Mouse (Mus musculus) thymus, postnatal 25 days (tissue): ENCODE measurements at regions not wholly inside any gene's neighbourhood (a gene's known extent, or its start where the extent isn't known, plus 50 kb on each side); places are given as distances from the start of the nearest gene placed in this dataset.

Experiments used
- DNase-seq: peaks from one replicate; pipeline ENCODE4 v3.0.0; 2022

DNA sequence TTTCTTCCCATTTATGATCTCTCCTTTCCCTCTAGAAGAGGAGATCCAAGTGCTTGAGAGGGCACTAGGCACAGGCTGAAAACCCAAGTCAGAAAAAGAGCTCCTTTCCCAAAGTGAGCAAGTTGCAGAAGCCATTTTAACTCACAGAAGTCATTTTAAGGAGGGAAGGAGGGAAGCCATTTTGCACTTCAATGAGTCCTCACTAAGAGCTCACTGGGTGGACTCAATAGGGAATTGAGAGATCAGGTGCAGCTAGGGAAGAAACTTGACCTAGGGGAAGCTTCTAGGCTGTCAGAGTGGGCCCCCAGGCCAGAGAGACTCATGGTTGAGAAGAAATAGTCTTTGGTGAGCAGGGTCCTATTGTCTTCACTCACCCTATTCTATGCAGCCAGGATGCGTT is 363.5 kb upstream of the Nrp1 start:
- DNase-seq = no peak

DNA sequence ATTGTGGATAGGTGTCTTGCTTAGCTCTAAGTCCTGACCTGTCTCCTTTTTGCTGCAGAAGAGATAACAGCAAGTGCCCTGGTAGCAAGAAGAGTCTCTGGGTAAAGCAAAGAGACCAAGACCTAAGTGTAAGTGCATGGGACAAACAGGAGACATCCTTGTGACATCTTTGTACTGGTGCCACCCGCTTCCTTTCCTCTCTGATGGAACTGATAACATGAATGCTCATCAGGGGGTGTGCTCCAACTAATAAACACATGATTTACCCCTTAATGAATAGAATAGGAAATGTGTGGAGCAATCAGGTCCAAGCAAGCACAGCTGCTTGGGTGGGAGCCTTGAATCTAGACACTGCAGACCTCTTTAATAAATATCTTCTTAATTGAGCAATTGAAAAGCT is 362.9 kb upstream of the Nrp1 start:
- no peak for DNase-seq

DNA sequence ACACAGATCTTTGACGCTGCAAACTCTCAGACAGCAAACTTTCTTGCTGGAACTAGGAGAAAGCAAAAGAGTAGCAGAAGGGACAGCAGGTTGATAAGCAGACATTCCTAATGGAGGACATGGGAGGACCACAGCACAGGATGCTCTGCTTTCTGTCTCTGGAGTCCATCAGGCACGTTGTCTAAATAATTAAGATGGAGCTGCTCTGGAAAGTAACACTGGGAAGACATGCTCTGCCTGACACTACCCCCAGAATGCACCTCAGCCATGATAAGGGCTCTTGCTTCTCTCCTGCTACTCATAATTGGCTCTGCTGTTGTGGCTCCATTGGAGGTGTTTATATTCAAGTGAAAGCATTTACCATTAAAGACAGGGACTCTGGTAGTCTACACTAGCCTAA is 356.0 kb upstream of the Nrp1 start:
- no peak for DNase-seq

DNA sequence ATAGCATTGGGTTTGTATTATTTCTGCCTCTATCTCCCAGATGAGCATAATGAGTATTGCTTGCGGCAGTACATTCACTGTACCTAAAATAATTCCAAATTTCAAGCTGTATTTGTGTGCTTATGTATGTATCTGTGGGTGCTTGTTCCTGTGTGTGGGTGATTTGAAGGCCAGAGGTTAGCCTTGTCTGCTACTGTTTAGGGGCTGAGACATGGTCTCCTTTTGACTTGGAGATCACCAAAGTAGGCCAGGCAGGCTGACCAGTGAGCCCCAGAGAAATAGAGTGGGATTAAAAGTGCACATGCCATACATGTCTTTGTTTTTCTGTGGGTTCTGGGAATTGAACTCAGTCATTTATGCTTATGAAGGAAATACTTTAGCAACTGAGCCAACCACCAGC is 355.6 kb upstream of the Nrp1 start:
- DNase-seq = no peak

DNA sequence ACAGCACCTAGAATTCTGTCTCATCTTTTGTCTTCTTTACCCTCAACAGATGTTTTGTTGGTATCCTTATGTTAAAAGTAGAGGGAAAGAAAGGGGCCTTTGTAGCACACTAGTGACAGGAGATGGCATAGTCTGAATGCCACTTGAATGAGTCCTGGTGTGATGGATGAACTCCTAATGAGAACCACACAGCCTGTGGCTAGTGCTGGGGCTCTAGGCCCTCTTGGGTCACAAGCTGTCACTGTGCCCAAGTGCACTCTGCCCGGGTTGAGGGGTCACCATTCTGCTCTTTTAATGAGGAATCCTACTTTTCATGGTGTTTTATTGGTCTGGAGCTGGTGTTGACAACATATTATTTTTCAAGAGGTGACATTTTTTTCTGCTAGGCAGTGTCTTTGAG is 355.0 kb upstream of the Nrp1 start:
- no peak for DNase-seq

DNA sequence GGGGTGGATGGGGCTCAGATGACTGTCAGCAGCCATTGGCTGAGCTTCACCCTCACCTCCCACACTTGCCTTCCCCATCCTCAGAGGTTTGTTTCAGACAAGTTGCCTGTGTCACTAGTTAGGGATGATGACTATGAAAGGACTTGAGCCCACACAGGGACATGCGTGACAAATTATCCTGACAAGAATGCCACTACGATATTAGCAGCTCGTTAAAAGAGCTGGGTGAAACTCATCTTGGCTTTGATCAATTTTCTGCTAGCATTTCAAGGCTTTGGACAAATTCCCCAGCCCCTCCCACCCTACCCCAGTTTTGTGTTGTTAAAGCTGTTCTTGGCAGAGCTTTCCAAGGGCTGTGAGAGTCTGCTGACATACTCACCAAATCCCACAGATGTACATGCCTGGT is 354.5 kb upstream of the Nrp1 start:
- DNase-seq = no peak

DNA sequence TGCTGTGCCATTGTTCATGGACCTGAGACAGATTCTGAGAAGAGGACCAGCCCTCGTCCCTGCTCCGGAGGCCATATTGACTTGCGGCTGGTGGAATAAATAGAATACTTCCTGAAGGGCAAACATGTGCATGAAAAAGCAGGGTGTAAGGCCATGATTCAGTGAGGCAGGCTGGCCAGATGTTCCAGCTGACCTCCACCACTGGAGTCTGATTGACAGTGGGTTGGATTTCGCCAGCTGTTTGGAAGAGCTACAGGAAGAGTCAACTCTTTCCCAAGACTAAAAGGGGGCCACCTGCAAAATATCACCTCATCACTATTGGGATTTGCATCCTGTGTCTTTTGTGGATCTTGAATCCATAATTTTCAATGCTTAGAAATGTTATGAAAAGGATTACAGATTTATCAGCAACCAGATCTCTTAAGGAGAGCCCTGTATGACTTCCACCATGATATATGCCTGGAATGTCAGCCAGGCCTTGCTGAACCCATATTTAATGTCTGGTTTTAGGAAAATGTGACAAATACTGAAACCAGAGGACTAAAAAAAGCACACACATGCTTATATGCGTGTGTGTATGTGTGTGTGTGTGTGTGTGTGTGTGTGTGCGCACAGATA is 348.9 kb upstream of the Nrp1 start:
- no peak for DNase-seq

DNA sequence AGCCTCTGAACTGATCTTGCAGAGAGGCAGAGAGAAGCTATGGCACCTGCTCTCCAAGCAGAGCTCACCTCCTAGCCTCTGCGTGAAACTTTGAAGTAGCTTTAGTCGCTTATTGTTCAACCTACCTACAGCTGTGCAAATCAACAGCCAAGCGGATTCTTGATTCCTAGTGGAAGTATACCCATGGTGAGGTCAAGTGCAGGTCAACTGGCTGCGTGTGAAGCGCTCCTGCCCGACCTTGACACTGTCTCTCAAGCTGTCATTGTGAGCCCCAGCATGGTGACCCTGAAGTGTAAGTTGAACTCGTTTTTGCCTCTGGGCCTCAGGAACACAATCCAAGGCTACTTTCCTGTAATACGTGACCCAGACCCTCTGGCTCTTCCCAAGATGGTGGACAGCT is 341.2 kb upstream of the Nrp1 start:
- no peak for DNase-seq

DNA sequence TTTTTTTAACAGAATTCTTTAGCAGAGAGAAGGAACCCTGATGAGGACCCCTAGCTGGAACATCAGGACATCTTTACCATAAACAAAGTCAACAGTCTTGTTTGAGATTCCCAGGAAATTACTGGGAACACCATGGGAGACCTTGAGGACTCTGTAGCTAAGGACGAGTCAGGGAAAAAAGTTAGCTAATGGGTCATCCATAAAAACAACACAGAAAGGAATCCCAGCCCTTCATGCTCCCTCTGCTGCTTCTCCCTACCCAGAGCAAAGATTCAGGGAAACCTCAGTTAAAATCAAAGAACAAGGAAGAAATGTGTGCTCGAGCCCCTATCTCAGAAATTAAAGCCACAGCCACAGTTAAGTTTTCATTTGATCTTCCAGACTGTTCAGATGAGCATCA is 334.7 kb upstream of the Nrp1 start:
- no peak for DNase-seq

DNA sequence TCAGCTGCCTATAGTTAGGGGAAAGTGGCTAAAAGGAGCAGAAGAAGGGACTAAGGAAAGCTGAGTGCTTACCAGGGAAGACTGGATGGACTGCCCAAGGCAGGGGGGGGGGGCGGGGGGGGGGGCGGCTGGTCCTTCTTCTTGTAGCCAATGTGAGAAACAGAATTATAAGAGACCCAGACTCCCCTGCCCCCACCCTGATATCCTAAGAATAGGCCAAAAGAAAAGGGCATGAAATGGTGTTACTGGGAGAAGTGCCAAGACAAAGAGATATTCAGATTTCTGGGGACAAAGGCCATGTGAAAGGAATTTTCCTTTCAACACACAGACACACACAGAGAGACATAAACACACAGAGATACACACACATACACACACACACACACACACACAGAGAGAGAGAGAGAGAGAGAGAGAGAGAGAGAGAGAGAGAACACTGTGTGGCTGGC is 333.6 kb upstream of the Nrp1 start:
- DNase-seq = no peak

DNA sequence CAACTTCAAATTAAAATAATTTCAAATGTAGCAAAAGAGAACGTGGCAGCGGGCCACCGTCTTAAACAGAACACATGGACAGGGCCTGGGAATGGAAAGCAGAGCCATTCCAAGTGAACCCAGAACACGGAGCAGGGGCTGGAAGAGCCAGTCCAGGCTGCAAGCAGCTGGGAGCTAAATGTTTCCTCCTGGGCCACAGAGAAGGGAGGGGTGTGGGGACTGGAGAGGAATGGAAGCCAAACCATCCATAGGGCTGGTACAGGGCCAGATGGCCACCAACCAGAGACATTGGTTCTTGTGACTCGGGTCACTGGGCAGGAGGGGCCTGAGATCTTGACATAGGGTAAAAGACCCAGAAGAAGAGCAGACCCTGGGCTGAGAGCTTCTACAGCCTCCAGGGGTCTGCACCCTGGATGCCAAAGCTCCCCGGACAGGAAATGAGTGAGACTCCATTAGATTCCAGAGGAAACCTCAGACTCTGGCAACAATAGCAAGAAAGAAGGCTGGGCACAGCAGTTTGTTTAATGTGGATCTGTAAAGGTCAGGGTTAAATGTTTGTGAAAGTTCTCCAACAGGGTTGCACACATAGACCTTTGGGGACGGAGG is 333.1 kb upstream of the Nrp1 start:
- no peak for DNase-seq

DNA sequence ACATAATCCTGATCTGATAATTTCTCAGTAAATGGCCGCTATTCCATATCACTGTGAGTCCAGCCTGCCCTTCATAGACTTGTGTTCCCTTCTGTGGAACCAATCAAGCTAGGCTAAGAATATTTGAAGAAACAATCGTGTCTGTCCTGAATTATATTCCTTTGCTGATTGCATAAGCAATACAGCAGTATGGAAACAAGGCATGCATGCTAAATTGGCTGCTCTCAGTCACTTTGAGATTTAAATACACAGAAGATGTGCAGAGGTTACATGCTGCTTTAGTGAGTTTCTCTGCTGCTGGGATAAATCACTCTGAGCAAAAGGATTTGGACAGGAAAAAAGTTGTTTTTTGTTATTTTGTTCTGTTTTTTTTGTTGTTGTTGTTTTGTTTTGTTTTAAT is 331.4 kb upstream of the Nrp1 start:
- DNase-seq = no peak

DNA sequence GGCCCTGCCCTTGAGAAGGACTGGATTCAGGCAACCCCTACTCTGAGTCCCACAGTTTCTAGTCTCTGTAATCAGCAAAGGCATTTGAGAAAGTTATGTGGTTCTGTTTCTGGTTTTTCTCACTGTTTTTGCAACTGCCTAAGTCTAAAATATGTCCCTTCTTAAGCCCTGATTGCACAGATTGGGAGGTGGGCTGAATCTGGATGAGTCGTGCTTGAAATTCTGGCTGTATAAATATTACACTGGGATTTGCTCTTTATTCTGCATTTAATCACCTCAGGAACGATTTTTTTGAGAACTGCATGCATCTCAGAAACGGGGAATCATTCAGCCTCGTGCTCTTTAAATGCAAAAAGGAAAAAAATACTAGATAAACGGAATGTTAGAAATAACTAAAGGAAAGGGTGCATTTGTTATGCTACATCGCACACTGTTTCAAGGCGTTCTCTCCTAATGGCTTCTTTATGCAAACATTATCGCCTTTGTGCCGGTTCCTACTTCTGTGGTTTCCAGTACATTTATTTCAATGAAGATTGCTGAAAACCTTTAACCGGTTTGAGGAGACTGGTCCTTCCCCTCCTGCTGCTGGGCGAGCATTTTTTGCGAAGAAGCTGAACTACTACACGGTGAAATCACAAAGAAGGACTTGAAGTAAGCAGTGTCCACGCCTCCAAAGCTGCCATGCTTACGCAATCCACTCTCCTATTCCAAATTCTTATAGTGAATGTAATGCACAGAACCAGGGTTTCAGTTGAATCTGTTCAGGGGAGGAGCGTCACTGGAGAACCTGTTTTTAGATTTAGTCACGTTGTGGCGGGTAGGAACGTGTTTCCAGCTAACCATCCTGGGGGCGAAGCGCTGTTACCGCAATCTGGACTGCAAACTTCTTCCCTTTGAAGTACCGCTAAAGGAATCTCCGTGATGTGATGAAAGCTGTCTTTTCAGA is 327.8 kb upstream of the Nrp1 start:
- DNase-seq = no peak

DNA sequence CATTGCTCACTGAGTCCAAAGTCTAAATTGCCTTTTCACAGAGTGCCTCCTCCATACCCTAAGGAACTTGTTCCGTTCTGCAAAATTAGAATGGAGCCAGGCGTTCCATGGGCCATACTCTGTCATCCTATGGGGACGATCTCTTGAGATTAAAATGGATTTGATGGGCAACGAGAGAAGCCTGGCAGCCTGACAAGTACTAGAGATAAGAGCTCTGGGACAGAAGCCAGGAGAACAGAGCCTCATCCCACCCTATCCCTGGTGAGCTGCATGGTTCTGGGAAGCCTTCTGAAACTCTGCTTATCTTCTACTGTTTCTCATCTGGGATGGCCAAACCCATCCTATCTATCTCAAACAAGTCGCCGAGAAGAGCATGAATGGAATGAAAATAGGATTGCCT is 324.3 kb upstream of the Nrp1 start:
- no peak for DNase-seq

DNA sequence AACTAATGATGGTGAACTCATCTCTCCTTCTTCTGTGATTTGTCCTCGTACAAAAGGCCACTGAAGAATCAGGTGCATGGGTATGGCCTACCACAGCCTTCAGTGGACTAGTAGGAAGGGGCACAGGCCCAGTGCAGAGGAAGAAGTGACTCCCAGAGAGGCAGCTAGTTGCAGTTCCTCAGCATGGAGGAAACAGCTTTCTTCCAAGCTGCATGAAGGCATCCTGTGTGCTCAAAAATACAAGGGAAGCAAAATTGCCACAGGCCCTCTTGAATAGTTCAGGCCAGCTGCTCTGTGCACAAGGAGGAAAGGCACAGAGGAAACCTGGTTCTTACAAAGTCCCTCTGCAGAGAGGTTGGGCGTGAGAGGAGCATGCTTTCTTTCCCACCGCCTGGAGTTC is 322.7 kb upstream of the Nrp1 start:
- no peak for DNase-seq

DNA sequence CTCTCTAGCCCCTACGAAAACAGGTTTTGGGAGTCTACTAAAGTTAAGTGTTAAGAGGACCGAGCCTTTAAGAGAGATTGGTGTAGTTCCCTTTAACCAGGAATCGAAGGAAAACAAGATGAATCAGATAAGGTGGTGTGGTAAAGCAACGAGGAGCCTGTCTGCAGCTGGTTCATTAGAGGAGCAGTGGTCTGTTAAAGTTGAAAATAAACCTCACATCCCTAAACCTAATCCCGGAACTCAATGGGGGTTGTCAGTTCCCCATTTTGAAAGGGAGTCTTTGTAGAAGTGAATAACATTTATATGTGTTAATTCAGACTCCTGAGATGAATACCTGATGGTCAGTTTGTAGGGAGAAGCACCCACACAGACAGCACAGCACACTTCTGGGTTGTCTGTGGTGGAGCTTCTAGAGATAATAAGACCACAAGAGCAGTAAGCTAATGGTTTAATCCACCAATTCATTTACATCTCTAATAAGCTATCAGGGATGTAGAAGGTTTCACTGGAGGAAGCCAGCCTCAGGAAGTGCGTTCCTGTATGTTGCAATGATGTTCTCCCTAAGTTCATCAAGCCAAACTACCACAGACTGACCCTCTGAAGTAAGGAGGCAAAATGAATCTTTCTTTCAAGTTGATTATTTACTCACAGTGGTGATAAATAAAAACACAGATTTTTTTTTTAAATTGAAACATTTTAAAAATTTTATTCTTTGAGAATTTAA is 318.9 kb upstream of the Nrp1 start:
- no peak for DNase-seq

DNA sequence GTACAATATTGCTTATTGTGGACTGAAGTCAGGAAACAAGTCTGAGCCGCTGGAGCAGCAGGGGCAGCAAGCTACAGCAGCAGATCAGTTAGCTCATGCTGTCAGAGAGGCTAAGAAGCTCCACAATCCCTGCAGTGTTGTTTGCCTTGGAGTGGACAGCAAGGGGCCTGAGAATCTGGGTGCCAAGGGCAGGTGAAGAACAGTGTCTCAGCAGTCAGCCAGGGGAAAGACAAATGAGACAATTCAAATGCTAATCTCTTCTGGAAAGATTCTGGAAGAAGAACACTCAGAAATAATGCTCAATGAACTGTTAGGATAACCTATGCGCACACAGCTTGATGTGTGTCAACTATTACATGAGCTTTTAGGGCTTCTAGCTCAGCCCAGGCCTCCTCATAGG is 315.5 kb upstream of the Nrp1 start:
- no peak for DNase-seq

DNA sequence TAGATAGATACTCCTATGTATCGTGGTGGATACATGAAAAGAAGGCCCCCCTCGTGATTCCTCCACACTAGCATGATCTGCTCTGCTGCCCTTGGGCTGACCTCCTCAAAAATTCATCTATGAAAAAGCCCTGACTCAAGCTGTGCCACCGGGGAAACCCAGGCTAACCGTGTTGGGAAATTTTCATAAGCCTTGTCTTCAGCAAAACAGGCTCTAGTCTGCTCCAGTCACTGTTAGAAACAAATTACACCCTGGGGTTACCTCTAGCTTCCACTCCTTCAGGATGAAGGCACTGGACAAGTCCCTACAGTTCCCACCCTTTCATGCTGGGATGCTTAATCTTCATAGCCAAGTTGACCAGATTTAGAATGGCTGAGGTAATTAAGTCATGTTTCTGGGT is 315.0 kb upstream of the Nrp1 start:
- no peak for DNase-seq

DNA sequence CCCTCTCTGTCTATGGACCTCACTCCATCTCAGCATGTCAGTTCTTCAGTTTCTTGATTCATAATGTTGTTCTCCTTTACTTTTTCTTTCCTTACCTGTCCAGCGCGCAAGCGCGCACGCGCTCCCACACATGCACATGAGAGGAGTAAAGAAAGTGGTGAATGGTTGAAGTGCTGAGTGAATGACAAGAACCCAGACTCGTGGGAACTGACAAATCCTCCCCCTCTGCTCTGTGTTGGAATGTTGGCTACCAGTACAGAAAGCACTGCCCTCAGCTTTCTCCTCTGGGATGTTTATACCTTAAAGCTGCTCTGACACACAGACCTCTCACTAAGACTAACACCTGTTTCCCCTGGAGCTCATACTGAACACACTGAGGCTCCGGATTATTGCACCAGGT is 302.2 kb upstream of the Nrp1 start:
- DNase-seq = no peak

DNA sequence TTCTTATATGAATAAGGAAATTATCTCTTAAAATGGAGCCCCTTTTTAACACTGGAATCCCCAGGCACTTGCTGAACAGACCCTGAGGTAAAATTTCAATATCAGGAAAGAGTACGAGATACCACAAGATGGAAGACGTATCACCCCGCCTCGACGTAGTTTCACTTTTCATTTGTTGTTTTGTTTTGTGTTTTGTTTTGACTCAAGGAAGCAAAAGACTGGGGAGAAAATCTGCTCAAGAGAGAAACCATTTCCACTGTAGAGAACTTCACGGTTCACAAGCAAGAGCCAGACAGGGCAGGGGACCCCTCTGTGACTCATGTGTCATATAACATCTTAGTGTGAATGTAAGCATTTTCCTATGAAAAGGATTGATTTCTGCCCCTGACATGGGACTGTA is 300.6 kb upstream of the Nrp1 start:
- no peak for DNase-seq

DNA sequence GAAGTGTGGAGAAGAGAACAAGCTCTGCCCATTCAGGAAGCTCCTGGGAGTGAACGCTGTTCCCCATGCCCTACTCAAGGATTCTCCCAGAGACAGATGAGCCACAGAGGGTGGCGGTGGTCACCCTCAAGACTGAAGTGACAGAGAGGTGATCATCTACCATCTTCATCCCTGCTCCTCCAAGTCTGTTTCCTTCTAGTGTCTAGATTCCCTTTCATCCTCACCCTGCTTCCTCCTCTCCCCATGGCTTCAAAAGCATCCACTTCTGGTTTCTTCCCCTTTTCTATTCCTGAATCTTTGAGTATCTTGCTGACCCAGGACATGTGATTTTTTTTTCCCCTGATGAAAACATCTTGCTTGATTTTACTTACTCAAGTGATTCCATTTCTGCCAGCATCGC is 298.6 kb upstream of the Nrp1 start:
- no peak for DNase-seq

DNA sequence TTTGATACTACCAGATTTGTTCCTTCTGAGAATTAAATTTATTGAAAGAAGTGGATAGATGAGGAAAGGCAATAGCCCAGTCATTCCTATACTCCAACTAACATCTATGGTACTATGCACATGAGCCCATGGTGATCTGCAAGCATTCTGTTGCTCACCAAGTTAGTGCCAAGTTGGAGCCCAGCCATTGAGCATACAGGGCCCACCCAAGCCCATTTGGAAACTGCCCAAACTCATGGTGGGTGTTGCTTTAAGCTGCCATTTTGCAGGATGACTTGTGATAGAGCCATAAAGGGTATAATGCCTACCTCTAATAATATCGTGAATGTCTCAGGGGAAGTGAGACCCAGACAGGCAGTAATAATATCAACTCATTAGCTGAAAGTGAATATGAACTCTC is 294.2 kb upstream of the Nrp1 start:
- DNase-seq = no peak

DNA sequence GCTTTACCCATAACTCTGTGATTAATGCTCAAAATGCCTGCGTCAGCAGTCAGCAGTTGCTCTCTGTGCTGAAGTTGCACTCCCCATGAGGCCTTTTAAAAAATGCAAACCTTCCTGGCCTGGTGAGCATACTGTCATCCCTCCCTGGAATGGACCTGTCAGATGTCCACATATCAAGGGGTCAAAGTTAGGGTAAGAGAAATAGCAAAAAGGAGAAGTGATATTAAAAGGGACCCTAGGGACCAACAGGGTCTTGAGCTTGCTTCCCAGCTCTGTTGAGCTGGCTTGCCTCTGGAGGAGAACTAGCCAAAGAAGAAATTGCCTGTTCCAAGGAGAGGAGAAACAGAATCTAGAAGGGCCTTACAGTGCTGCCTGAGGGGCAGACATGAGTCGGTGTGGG is 293.3 kb upstream of the Nrp1 start:
- DNase-seq = no peak
